Mouse (Mus musculus): ENCODE measurements around the gene Nr1d1. TPM values are rescaled to one million over a fixed set of nuclear protein-coding genes. Genes with fewer than 3 reads are reported as not detected.
"Not testable (repeated sequence)": the region's sequence is repeated elsewhere in the genome, so short reads cannot be mapped to it uniquely, and the experiment has no call there.

Gene Nr1d1
- total RNA-seq, 2 experiments from 2014 or later = 226 to 232 TPM

GRCm38 (mm10) chr11:98740026-98740392, 35.1 kb downstream of the Nr1d1 start:
- DNase-seq (ENCODE audit: low spot score in 2 of 2) = peak in 1 of 2 experiments; percentile 26

GRCm38 (mm10) chr11:98738925-98739324, 36.2 kb downstream of the Nr1d1 start:
- DNase-seq (ENCODE audit: low spot score in 2 of 2) = no peak

GRCm38 (mm10) chr11:98738428-98738911, 36.7 kb downstream of the Nr1d1 start:
- DNase-seq (ENCODE audit: low spot score in 2 of 2) = no peak

- DNase-seq (ENCODE audit: low spot score in 2 of 2) = not testable (repeated sequence)
Observed at GRCm38 (mm10) chr11:98737220-98737619, 37.9 kb downstream of the Nr1d1 start.

- no peak for DNase-seq (ENCODE audit: low spot score in 2 of 2)
Observed at GRCm38 (mm10) chr11:98736176-98736575, 39.0 kb downstream of the Nr1d1 start.

- no peak for DNase-seq (ENCODE audit: low spot score in 2 of 2)
Observed at GRCm38 (mm10) chr11:98735111-98735510, 40.0 kb downstream of the Nr1d1 start.

GRCm38 (mm10) chr11:98734020-98734419, 41.1 kb downstream of the Nr1d1 start:
- no peak for DNase-seq (ENCODE audit: low spot score in 2 of 2)

- DNase-seq (ENCODE audit: low spot score in 2 of 2) = no peak
Observed at GRCm38 (mm10) chr11:98731134-98731533, 44.0 kb downstream of the Nr1d1 start.

- DNase-seq (ENCODE audit: low spot score in 2 of 2) = no peak
Observed at GRCm38 (mm10) chr11:98730727-98731126, 44.4 kb downstream of the Nr1d1 start.

- peak; percentile 70 for DNase-seq (ENCODE audit: low spot score in 2 of 2)
Observed at GRCm38 (mm10) chr11:98729119-98729588, 46.0 kb downstream of the Nr1d1 start, which contains the start of gene Med24. Gene Med24, minus strand, starts transcription at chr11:98729435.

- DNase-seq (ENCODE audit: low spot score in 2 of 2) = no peak
Observed at GRCm38 (mm10) chr11:98725926-98726506, 49.1 kb downstream of the Nr1d1 start.

GRCm38 (mm10) chr11:98723098-98723497, 52.0 kb downstream of the Nr1d1 start:
- DNase-seq (ENCODE audit: low spot score in 2 of 2) = no peak

GRCm38 (mm10) chr11:98721458-98722226, 53.5 kb downstream of the Nr1d1 start:
- DNase-seq (ENCODE audit: low spot score in 2 of 2) = no peak

- no peak for DNase-seq (ENCODE audit: low spot score in 2 of 2)
Observed at GRCm38 (mm10) chr11:98720756-98721155, 54.4 kb downstream of the Nr1d1 start.

Other genes with a start within 250 kb of the Nr1d1 start
- gene Ikzf3, start 229.3 kb downstream of the Nr1d1 start, total RNA-seq (2021) = under 1 TPM; 0.46 to 0.86 TPM
- gene Zpbp2, start 224.2 kb downstream of the Nr1d1 start, total RNA-seq (2021) = under 1 TPM; 0.22 to 0.43 TPM
- gene Ormdl3, start 188.0 kb downstream of the Nr1d1 start, total RNA-seq (2021) = 100 to 1,000 TPM; 118 to 184 TPM
- gene Lrrc3c, start 177.0 kb downstream of the Nr1d1 start, total RNA-seq (2021) = not detected
- gene Gm12355, start 149.7 kb downstream of the Nr1d1 start, total RNA-seq (2021) = 10 to 100 TPM; 10.4 to 11.6 TPM
- gene Gsdma3, start 149.0 kb downstream of the Nr1d1 start, total RNA-seq (2021) = 10 to 100 TPM; 15.6 to 19.6 TPM
- 1 to 10 TPM in 1 of 2 experiments, under 1 TPM in 1; 0.89 to 1.1 TPM for gene Gsdma2, start 128.6 kb downstream of the Nr1d1 start, total RNA-seq (2021)
- gene Gsdma, start 111.0 kb downstream of the Nr1d1 start, total RNA-seq (2021) = not detected
- 100 to 1,000 TPM; 114 to 118 TPM for gene Psmd3, start 92.8 kb downstream of the Nr1d1 start, total RNA-seq (2021)
- not detected for gene Csf3, start 74.1 kb downstream of the Nr1d1 start, total RNA-seq (2021)
- 10 to 100 TPM; 46.1 to 49.2 TPM for gene Med24, start 45.9 kb downstream of the Nr1d1 start, total RNA-seq (2021)
- 10 to 100 TPM; 90.2 to 91.0 TPM for gene Thra, start 34.7 kb downstream of the Nr1d1 start, total RNA-seq (2021)
- 10 to 100 TPM; 82.3 to 97.4 TPM for gene Msl1, start 20.2 kb upstream of the Nr1d1 start, total RNA-seq (2021)
- gene Casc3, start 29.6 kb upstream of the Nr1d1 start, total RNA-seq (2021) = 10 to 100 TPM; 36.8 to 41.9 TPM
- gene Rapgefl1, start 61.5 kb upstream of the Nr1d1 start, total RNA-seq (2021) = under 1 TPM; 0.36 to 0.58 TPM
- 10 to 100 TPM; 20.0 to 22.2 TPM for gene Wipf2, start 88.3 kb upstream of the Nr1d1 start, total RNA-seq (2021)
- gene Cdc6, start 132.5 kb upstream of the Nr1d1 start, total RNA-seq (2021) = under 1 TPM; 0.32 to 0.43 TPM
- gene Rara, start 152.5 kb upstream of the Nr1d1 start, total RNA-seq (2021) = 10 to 100 TPM; 16.2 to 16.7 TPM
- gene Gjd3, start 207.7 kb upstream of the Nr1d1 start, total RNA-seq (2021) = not detected
- gene Top2a, start 248.9 kb upstream of the Nr1d1 start, total RNA-seq (2021) = 1 to 10 TPM; 3.2 to 4.3 TPM

Data from adrenal gland, adult 18-20 months (tissue).